Mouse (Mus musculus) ES-E14 (cell line): Measurements from ENCODE around the gene Cmc2. TPM values are rescaled to one million over a fixed set of nuclear protein-coding genes. Genes with fewer than 3 reads are reported as not detected.

Source experiments
- DNase-seq: peaks from one replicate; pipeline ENCODE4 v3.0.0-alpha.2; 2013; ENCODE audit warnings: low read depth, low spot score
- H3K27ac ChIP-seq: 2 replicates; pipeline ENCODE4 v1.5.1; 2012; ENCODE audit warnings: low read depth, mild to moderate bottlenecking, low read length, moderate library complexity, mixed read lengths; ENCODE audit not compliant: poor library complexity, insufficient read depth, severe bottlenecking
- H3K36me3 ChIP-seq: 2 replicates; pipeline ENCODE4 v1.6.1; 2012; ENCODE audit warnings: mild to moderate bottlenecking, low read length, moderate library complexity, mixed read lengths; ENCODE audit not compliant: control insufficient read depth, poor library complexity, insufficient read depth, severe bottlenecking
- H3K4me1 ChIP-seq, 2 experiments: fragments of 150-350 bp in 1 of 2; sonication (generic) in 1 of 2; 2 replicates each; pipeline ENCODE4 v1.6.1; 2012; ENCODE audit warnings: low read length in 2 of 2, mild to moderate bottlenecking in 1 of 2, mixed read lengths in 1 of 2; ENCODE audit not compliant: control insufficient read depth in 2 of 2, insufficient read depth in 2 of 2, poor library complexity in 1 of 2
- H3K4me3 ChIP-seq, 2 experiments: fragments of 150-350 bp in 1 of 2; sonication (generic) in 1 of 2; 2 replicates each; pipeline ENCODE4 v1.5.1; 2012; ENCODE audit warnings: low read length in 2 of 2, low read depth in 1 of 2, mild to moderate bottlenecking in 1 of 2, mixed read lengths in 1 of 2; ENCODE audit not compliant: insufficient read depth in 1 of 2, poor library complexity in 1 of 2, severe bottlenecking in 1 of 2
- H3K9ac ChIP-seq: 2 replicates; pipeline ENCODE4 v1.6.1; 2012; ENCODE audit warnings: low read depth, mild to moderate bottlenecking, low read length, mixed read lengths; ENCODE audit not compliant: poor library complexity, insufficient read depth, severe bottlenecking
- H3K9me3 ChIP-seq: fragments of 150-350 bp; sonication (generic); 2 replicates; pipeline ENCODE4 v1.6.1; 2012; ENCODE audit warnings: low read depth, mild to moderate bottlenecking, low read length; ENCODE audit not compliant: control insufficient read depth, insufficient read depth
- CHD2 ChIP-seq: IDR thresholded peaks from 2 replicates; pipeline ENCODE4 v1.6.1; 2014; ENCODE audit warnings: mild to moderate bottlenecking, low read depth, low read length, inconsistent platforms
- HCFC1 ChIP-seq: IDR thresholded peaks from 2 replicates; pipeline ENCODE4 v1.6.1; 2012; ENCODE audit warnings: low read length, inconsistent platforms, borderline replicate concordance; ENCODE audit not compliant: insufficient read depth
- MAFK ChIP-seq: IDR thresholded peaks from 2 replicates; pipeline ENCODE4 v1.6.1; 2014; ENCODE audit warnings: mild to moderate bottlenecking, low read depth, low read length, inconsistent platforms; ENCODE audit not compliant: insufficient read depth
- ZC3H11A ChIP-seq: IDR thresholded peaks from 2 replicates; pipeline ENCODE4 v1.6.1; 2012; ENCODE audit warnings: low read depth, mild to moderate bottlenecking, inconsistent platforms, low read length, borderline replicate concordance
- ZNF384 ChIP-seq: IDR thresholded peaks from 2 replicates; pipeline ENCODE4 v1.6.1; 2012; ENCODE audit warnings: low read depth, low read length, inconsistent platforms
- in situ Hi-C, 2 experiments: fragments of 600-800 bp; cut with MboI; formaldehyde crosslinking; loops; one replicate each; pipeline ENCODE4 v1.15.1; 2025; ENCODE audit warnings: low sequenced_read_pairs in 2 of 2, inconsistent platforms in 1 of 2; ENCODE audit not compliant: unreplicated experiment in 2 of 2
- total RNA-seq: library from RNA; depleted of rRNA; stranded (reverse); fragments of 300-350 nt; gene quantifications from 2 replicates; pipeline ENCODE4 v1.2.3, GENCODE M21; 2012; rRNA removed

The Cmc2 gene
- 24.4 and 33.4 TPM in 2 replicates for total RNA-seq

- peaks cover 10% of the 10 kb centered on the region; the same call in 1 of the 2 replicates for H3K36me3 ChIP-seq
Measured at GRCm38 (mm10) chr8:116921337-116922059, at the start of gene Cmc2, which contains the start of gene Cenpn. TSS of gene Cmc2 (minus strand) at chr8:116921455. TSS of gene Cenpn (plus strand) at chr8:116921730.

GRCm38 (mm10) chr8:116969531-116969930 lies 48.3 kb upstream of the Cmc2 start:
- Histone ChIP-seq H3K36me3 (no peaks in the 10 kb centered on the region), H3K27ac (no peak overlapping the region), H3K4me1 (peaks cover 2 to 22% of the 10 kb centered on the region in 2 experiments; a peak in 2 of 4 replicates), H3K9ac (no peak overlapping the region), H3K4me3 (no peak overlapping the region), H3K9me3 (no peaks in the 10 kb centered on the region)
- no peak for DNase-seq
- in situ Hi-C loops: no loop called here
- TF ChIP-seq CHD2: no peak
- no peak for TF ChIP-seq ZNF384
- no peak for TF ChIP-seq MAFK
- no peak for TF ChIP-seq HCFC1
- no peak for TF ChIP-seq ZC3H11A

More at GRCm38 (mm10) chr8:116921337-116922059, at the start of gene Cmc2, which contains the start of gene Cenpn:
- DNase-seq: peak; percentile 94
- no peaks in the 10 kb centered on the region for H3K9me3 ChIP-seq
- H3K4me3 ChIP-seq: peak within 1 kb of the TSS; percentile 88 to 97
- no peak for TF ChIP-seq MAFK
- no peak for TF ChIP-seq ZC3H11A
- peak; percentile 82; the same call in 1 of the 2 replicates for TF ChIP-seq HCFC1
- H3K4me1 ChIP-seq: peaks cover 3 to 7% of the 10 kb centered on the region in 2 experiments; a peak in 1 of 4 replicates
- peak within 1 kb of the TSS; percentile 72 for H3K27ac ChIP-seq
- in situ Hi-C loops: no loop called here
- H3K9ac ChIP-seq: peak within 1 kb of the TSS; percentile 99

- Histone ChIP-seq H3K27ac (no peak overlapping the region), H3K4me3 (no peak overlapping the region), H3K9me3 (no peaks in the 10 kb centered on the region), H3K4me1 (peaks cover 0 to 7% of the 10 kb centered on the region in 2 experiments; a peak in 2 of 4 replicates), H3K36me3 (peaks cover 46% of the 10 kb centered on the region), H3K9ac (no peak overlapping the region)
- DNase-seq: no peak
- in situ Hi-C loops: no loop called here
- TF ChIP-seq CHD2 (no peak), ZC3H11A (no peak), ZNF384 (no peak), MAFK (no peak), HCFC1 (no peak)
Measured at GRCm38 (mm10) chr8:116954415-116954814, 33.2 kb upstream of the Cmc2 start.

- Histone ChIP-seq H3K4me1 (peaks cover 0 to 13% of the 10 kb centered on the region in 2 experiments; a peak in 3 of 4 replicates), H3K9ac (no peak overlapping the region), H3K36me3 (peaks cover 34% of the 10 kb centered on the region), H3K9me3 (no peaks in the 10 kb centered on the region), H3K4me3 (no peak overlapping the region), H3K27ac (no peak overlapping the region)
- in situ Hi-C loops: no loop called here
- no peak for TF ChIP-seq CHD2
- no peak for TF ChIP-seq ZC3H11A
- no peak for TF ChIP-seq ZNF384
- TF ChIP-seq MAFK: no peak
- TF ChIP-seq HCFC1: no peak
- no peak for DNase-seq
Measured at GRCm38 (mm10) chr8:116952428-116952827, 31.2 kb upstream of the Cmc2 start.
